In genomic region chr10:24634288-24634687, GRCm38 (mm10) we compare ENCODE assay signal across 9 mouse cellular contexts. TPM values are rescaled to one million over a fixed set of nuclear protein-coding genes. Genes with fewer than 3 reads are reported as not detected.
DNase-seq lines count a peak whose midpoint lies in the region; ATAC-seq and TF ChIP-seq lines count a peak whose summit lies in the region.
"Had no signal": no experiment of that assay in that cellular context is flagged by ENCODE, and none has a peak within 500 bp of the region (broad histone marks: within the 10 kb centered on the region; RNA-seq: fewer than 3 reads in every experiment).

No protein-coding gene starts in this region.

- 44% methylated on average over 9 of the region's 9 CpGs for WGBS in intestine, embryonic 15.5 days
- 85% methylated on average over 9 of the region's 9 CpGs for WGBS in forebrain, embryonic 15.5 days
- WGBS in forebrain, embryonic 13.5 days, result 86% methylated on average over 9 of the region's 9 CpGs

- H3K4me2 ChIP-seq in intestine, embryonic 15.5 days (replicated peaks), result no peak overlapping the region
- no peak overlapping the region for H3K4me2 ChIP-seq in forebrain, embryonic 15.5 days (replicated peaks)
- no peak overlapping the region for H3K4me2 ChIP-seq in forebrain, embryonic 13.5 days

- intact Hi-C loops in gastrocnemius, postnatal 36 days (cut with DNase I), result loop anchor here (10.0 kb wide), 1 partner anchor 211 kb away; the partner anchor contains the start of gene Enpp3

- no peaks in the 10 kb centered on the region for H3K36me3 ChIP-seq in intestine, embryonic 15.5 days
- no peaks in the 10 kb centered on the region for H3K36me3 ChIP-seq in forebrain, embryonic 15.5 days
- H3K36me3 ChIP-seq in forebrain, embryonic 13.5 days (ENCODE audit: poor library complexity, severe bottlenecking), result no peaks in the 10 kb centered on the region

- H3K4me1 ChIP-seq in bone marrow macrophage, adult 2 months (ENCODE audit: control insufficient read depth, insufficient read depth, low read length), result peaks cover 37% of the 10 kb centered on the region
- peaks cover 27% of the 10 kb centered on the region for H3K4me1 ChIP-seq in intestine, embryonic 15.5 days (replicated peaks)
- peaks cover 4% of the 10 kb centered on the region; the same call in 1 of the 2 replicates for H3K4me1 ChIP-seq in forebrain, embryonic 15.5 days
- H3K4me1 ChIP-seq in forebrain, embryonic 13.5 days, result peaks cover 4% of the 10 kb centered on the region; the same call in 1 of the 2 replicates

- H3K9me3 ChIP-seq in intestine, embryonic 15.5 days, result no peaks in the 10 kb centered on the region
- H3K9me3 ChIP-seq in forebrain, embryonic 15.5 days, result no peaks in the 10 kb centered on the region
- H3K9me3 ChIP-seq in forebrain, embryonic 13.5 days (replicated peaks), result no peaks in the 10 kb centered on the region

- no peak overlapping the region for H3K4me3 ChIP-seq in bone marrow macrophage, adult 2 months (ENCODE audit: insufficient read depth, low read length)
- no peak overlapping the region for H3K4me3 ChIP-seq in intestine, embryonic 15.5 days (replicated peaks)
- H3K4me3 ChIP-seq in forebrain, embryonic 15.5 days, result no peak overlapping the region
- no peak overlapping the region for H3K4me3 ChIP-seq in forebrain, embryonic 13.5 days

- no peak overlapping the region for H3K9ac ChIP-seq in intestine, embryonic 15.5 days
- no peak overlapping the region for H3K9ac ChIP-seq in forebrain, embryonic 15.5 days (replicated peaks)
- no peak overlapping the region for H3K9ac ChIP-seq in forebrain, embryonic 13.5 days

- no peak for TF ChIP-seq POLR2A in bone marrow macrophage, adult 2 months (IDR thresholded peaks at IDR 0.05; ENCODE audit: borderline replicate concordance, low read depth, low read length)

- H3K27me3 ChIP-seq in intestine, embryonic 15.5 days (replicated peaks), result no peaks in the 10 kb centered on the region
- no peaks in the 10 kb centered on the region for H3K27me3 ChIP-seq in forebrain, embryonic 15.5 days
- no peaks in the 10 kb centered on the region for H3K27me3 ChIP-seq in forebrain, embryonic 13.5 days

- ATAC-seq in intestine, embryonic 15.5 days, result no peak
- no peak for ATAC-seq in forebrain, embryonic 15.5 days (replicated peaks)
- ATAC-seq in forebrain, embryonic 13.5 days, result no peak

- no peak; the same call in 1 of the 2 replicates for TF ChIP-seq CTCF in bone marrow macrophage, adult 2 months (IDR thresholded peaks at IDR 0.05; ENCODE audit: low read depth, low read length)

- H3K27ac ChIP-seq in bone marrow macrophage, adult 2 months (ENCODE audit: insufficient read depth, low read depth, low read length), result peak overlapping the region; percentile 94
- peak overlapping the region; percentile 63 for H3K27ac ChIP-seq in intestine, embryonic 15.5 days
- no peak overlapping the region for H3K27ac ChIP-seq in forebrain, embryonic 15.5 days (replicated peaks)
- no peak overlapping the region for H3K27ac ChIP-seq in forebrain, embryonic 13.5 days

- DNase-seq in gastrocnemius, adult 18-20 months (ENCODE audit: low spot score), result peak; percentile 35
- no peak for DNase-seq in gastrocnemius, postnatal 36 days
- peak; percentile 69 for DNase-seq in lung, postnatal 36 days
- DNase-seq in layer of hippocampus, postnatal 25 days (ENCODE audit: extremely low spot score in 1 of 2, low spot score in 1 of 2), result no peak

RNA-seq across cellular contexts. Expression of gene Ccn2, which starts 39.0 kb away (rescaled TPM):
- total RNA-seq in gastrocnemius, adult 18-20 months (2021), result 10 to 100 TPM; 16.5 to 53.2 TPM
- total RNA-seq in gastrocnemius, postnatal 36 days (2021), result 10 to 100 TPM; 20.1 to 29.7 TPM
- 6.7 and 8.6 TPM in 2 replicates for polyA plus RNA-seq in bone marrow macrophage, adult 2 months (2012; ENCODE audit: insufficient read depth, insufficient read length, missing spikeins)
- 9.3 and 10.1 TPM in 2 replicates for polyA plus RNA-seq in intestine, embryonic 15.5 days (2015; fragmentation: Nextera tagmentation; extraction: Ambion mirVana)
- total RNA-seq in layer of hippocampus, postnatal 25 days (2021), result 1 to 10 TPM; 6.9 to 7.4 TPM
- polyA plus RNA-seq in forebrain, embryonic 15.5 days (2015; fragmentation: Nextera tagmentation; extraction: Ambion mirVana), result 2.3 and 2.4 TPM in 2 replicates
- polyA plus RNA-seq in forebrain, embryonic 13.5 days (2015; fragmentation: Nextera tagmentation; extraction: Ambion mirVana), result 1.5 and 1.8 TPM in 2 replicates
- total RNA-seq: common myeloid progenitor, adult 5-6 weeks had no signal

Comparison
In these comparisons a context has a peak if more than half of its experiments do, and no peak if none do; other contexts are left out.
1. DNase-seq: peak in gastrocnemius, adult 18-20 months (single experiment) and lung, postnatal 36 days (single experiment); none in gastrocnemius, postnatal 36 days (0 of 2) and layer of hippocampus, postnatal 25 days (0 of 2).
2. H3K27ac ChIP-seq: peak in bone marrow macrophage, adult 2 months (single experiment) and intestine, embryonic 15.5 days (single experiment); none in forebrain, embryonic 15.5 days (single experiment) and forebrain, embryonic 13.5 days (single experiment).